Mouse (Mus musculus): ENCODE data around the gene Atp8a2. TPM values are rescaled to one million over a fixed set of nuclear protein-coding genes. Genes with fewer than 3 reads are reported as not detected.

The Atp8a2 gene
- polyA plus RNA-seq, 1 experiment from 2014 or later = 4.9 TPM

- Histone ChIP-seq H3K9me3 (ENCODE audit: control insufficient read depth, low read length) (no peaks in the 10 kb centered on the region), H3K9ac (ENCODE audit: low read length) (no peak overlapping the region), H3K27me3 (ENCODE audit: control insufficient read depth, insufficient read depth, low read length) (no peaks in the 10 kb centered on the region), H3K27ac (ENCODE audit: low read depth, low read length) (no peak overlapping the region), H3K4me1 (replicated peaks; ENCODE audit: control insufficient read depth, insufficient read depth, low read length) (no peaks in the 10 kb centered on the region), H3K4me2 (ENCODE audit: low read depth, low read length, severe bottlenecking) (no peak overlapping the region), H3K4me3 (ENCODE audit: low read depth, low read length) (no peak overlapping the region), H3K36me3 (ENCODE audit: control insufficient read depth, insufficient read depth, low read length) (no peaks in the 10 kb centered on the region)
- DNase-seq (ENCODE audit: low spot score) (no peak), ATAC-seq (replicated peaks; ENCODE audit: low FRiP score) (no peak)
- 49% methylated on average over 15 of the region's 15 CpGs for WGBS
Measured at GRCm38 (mm10) chr14:59887061-59887861, 309.7 kb downstream of the Atp8a2 start.

- 91% methylated on average over 10 of the region's 10 CpGs for WGBS
- Histone ChIP-seq H3K9ac (ENCODE audit: low read length) (no peak overlapping the region), H3K4me2 (ENCODE audit: low read depth, low read length, severe bottlenecking) (no peak overlapping the region), H3K27ac (ENCODE audit: low read depth, low read length) (no peak overlapping the region), H3K4me1 (replicated peaks; ENCODE audit: control insufficient read depth, insufficient read depth, low read length) (no peaks in the 10 kb centered on the region), H3K27me3 (ENCODE audit: control insufficient read depth, insufficient read depth, low read length) (no peaks in the 10 kb centered on the region), H3K9me3 (ENCODE audit: control insufficient read depth, low read length) (no peaks in the 10 kb centered on the region), H3K4me3 (ENCODE audit: low read depth, low read length) (no peak overlapping the region), H3K36me3 (ENCODE audit: control insufficient read depth, insufficient read depth, low read length) (no peaks in the 10 kb centered on the region)
- DNase-seq (ENCODE audit: low spot score) = no peak
- no peak for ATAC-seq (replicated peaks; ENCODE audit: low FRiP score)
Measured at GRCm38 (mm10) chr14:59883517-59884069, 313.4 kb downstream of the Atp8a2 start.

GRCm38 (mm10) chr14:59880829-59881228 is 316.1 kb downstream of the Atp8a2 start:
- H3K36me3 ChIP-seq (ENCODE audit: control insufficient read depth, insufficient read depth, low read length) = no peaks in the 10 kb centered on the region
- H3K9ac ChIP-seq (ENCODE audit: low read length) = no peak overlapping the region
- no peak overlapping the region for H3K4me3 ChIP-seq (ENCODE audit: low read depth, low read length)
- 84% methylated on average over 3 of the region's 3 CpGs for WGBS
- no peak for ATAC-seq (replicated peaks; ENCODE audit: low FRiP score)
- H3K4me1 ChIP-seq (replicated peaks; ENCODE audit: control insufficient read depth, insufficient read depth, low read length) = no peaks in the 10 kb centered on the region
- H3K4me2 ChIP-seq (ENCODE audit: low read depth, low read length, severe bottlenecking) = no peak overlapping the region
- no peak overlapping the region for H3K27ac ChIP-seq (ENCODE audit: low read depth, low read length)
- DNase-seq (ENCODE audit: low spot score) = no peak
- no peaks in the 10 kb centered on the region for H3K27me3 ChIP-seq (ENCODE audit: control insufficient read depth, insufficient read depth, low read length)
- H3K9me3 ChIP-seq (ENCODE audit: control insufficient read depth, low read length) = peaks cover 3% of the 10 kb centered on the region; the same call in 1 of the 2 replicates

- Histone ChIP-seq H3K27ac (ENCODE audit: low read depth, low read length) (no peak overlapping the region), H3K36me3 (ENCODE audit: control insufficient read depth, insufficient read depth, low read length) (no peaks in the 10 kb centered on the region), H3K4me3 (ENCODE audit: low read depth, low read length) (no peak overlapping the region), H3K27me3 (ENCODE audit: control insufficient read depth, insufficient read depth, low read length) (no peaks in the 10 kb centered on the region), H3K4me2 (ENCODE audit: low read depth, low read length, severe bottlenecking) (no peak overlapping the region), H3K9ac (ENCODE audit: low read length) (no peak overlapping the region), H3K4me1 (replicated peaks; ENCODE audit: control insufficient read depth, insufficient read depth, low read length) (no peaks in the 10 kb centered on the region), H3K9me3 (ENCODE audit: control insufficient read depth, low read length) (peaks cover 3% of the 10 kb centered on the region; the same call in 1 of the 2 replicates)
- WGBS = 89% methylated on average over 3 of the region's 3 CpGs
- ATAC-seq (replicated peaks; ENCODE audit: low FRiP score) (no peak), DNase-seq (ENCODE audit: low spot score) (no peak)
Measured at GRCm38 (mm10) chr14:59878248-59878647, 318.7 kb downstream of the Atp8a2 start.

GRCm38 (mm10) chr14:59876525-59876924 is 320.5 kb downstream of the Atp8a2 start:
- Histone ChIP-seq H3K27ac (ENCODE audit: low read depth, low read length) (no peak overlapping the region), H3K4me2 (ENCODE audit: low read depth, low read length, severe bottlenecking) (no peak overlapping the region), H3K9ac (ENCODE audit: low read length) (no peak overlapping the region), H3K4me1 (replicated peaks; ENCODE audit: control insufficient read depth, insufficient read depth, low read length) (no peaks in the 10 kb centered on the region), H3K36me3 (ENCODE audit: control insufficient read depth, insufficient read depth, low read length) (no peaks in the 10 kb centered on the region), H3K9me3 (ENCODE audit: control insufficient read depth, low read length) (peaks cover 3% of the 10 kb centered on the region; the same call in 1 of the 2 replicates), H3K4me3 (ENCODE audit: low read depth, low read length) (no peak overlapping the region), H3K27me3 (ENCODE audit: control insufficient read depth, insufficient read depth, low read length) (no peaks in the 10 kb centered on the region)
- WGBS = 85% methylated on average over 2 of the region's 2 CpGs
- no peak for DNase-seq (ENCODE audit: low spot score)
- ATAC-seq (replicated peaks; ENCODE audit: low FRiP score) = no peak

GRCm38 (mm10) chr14:59868369-59868768 is 328.6 kb downstream of the Atp8a2 start:
- H3K27me3 ChIP-seq (ENCODE audit: control insufficient read depth, insufficient read depth, low read length) = no peaks in the 10 kb centered on the region
- no peaks in the 10 kb centered on the region for H3K36me3 ChIP-seq (ENCODE audit: control insufficient read depth, insufficient read depth, low read length)
- H3K4me2 ChIP-seq (ENCODE audit: low read depth, low read length, severe bottlenecking) = no peak overlapping the region
- no peak for ATAC-seq (replicated peaks; ENCODE audit: low FRiP score)
- no peaks in the 10 kb centered on the region; the same call in 1 of the 2 replicates for H3K9me3 ChIP-seq (ENCODE audit: control insufficient read depth, low read length)
- H3K4me1 ChIP-seq (replicated peaks; ENCODE audit: control insufficient read depth, insufficient read depth, low read length) = no peaks in the 10 kb centered on the region; the same call in 1 of the 2 replicates
- no peak overlapping the region for H3K4me3 ChIP-seq (ENCODE audit: low read depth, low read length)
- 76% methylated on average over 7 of the region's 7 CpGs for WGBS
- H3K27ac ChIP-seq (ENCODE audit: low read depth, low read length) = no peak overlapping the region
- DNase-seq (ENCODE audit: low spot score) = peak; percentile 17
- H3K9ac ChIP-seq (ENCODE audit: low read length) = no peak overlapping the region

- H3K27me3 ChIP-seq (ENCODE audit: control insufficient read depth, insufficient read depth, low read length) = no peaks in the 10 kb centered on the region
- H3K4me2 ChIP-seq (ENCODE audit: low read depth, low read length, severe bottlenecking) = no peak overlapping the region
- H3K4me3 ChIP-seq (ENCODE audit: low read depth, low read length) = no peak overlapping the region
- ATAC-seq (replicated peaks; ENCODE audit: low FRiP score) (no peak), DNase-seq (ENCODE audit: low spot score) (no peak)
- no peak overlapping the region for H3K27ac ChIP-seq (ENCODE audit: low read depth, low read length)
- H3K9ac ChIP-seq (ENCODE audit: low read length) = no peak overlapping the region
- 60% methylated on average over 7 of the region's 7 CpGs for whole genome bisulfite sequencing
- no peaks in the 10 kb centered on the region; the same call in 1 of the 2 replicates for H3K4me1 ChIP-seq (replicated peaks; ENCODE audit: control insufficient read depth, insufficient read depth, low read length)
- no peaks in the 10 kb centered on the region; the same call in 1 of the 2 replicates for H3K9me3 ChIP-seq (ENCODE audit: control insufficient read depth, low read length)
- H3K36me3 ChIP-seq (ENCODE audit: control insufficient read depth, insufficient read depth, low read length) = no peaks in the 10 kb centered on the region
Measured at GRCm38 (mm10) chr14:59867749-59868148, 329.2 kb downstream of the Atp8a2 start.

GRCm38 (mm10) chr14:59866001-59866400 is 331.0 kb downstream of the Atp8a2 start:
- 82% methylated on average over 5 of the region's 5 CpGs for WGBS
- Histone ChIP-seq H3K4me1 (replicated peaks; ENCODE audit: control insufficient read depth, insufficient read depth, low read length) (no peaks in the 10 kb centered on the region; the same call in 1 of the 2 replicates), H3K9me3 (ENCODE audit: control insufficient read depth, low read length) (no peaks in the 10 kb centered on the region; the same call in 1 of the 2 replicates), H3K4me3 (ENCODE audit: low read depth, low read length) (no peak overlapping the region), H3K27me3 (ENCODE audit: control insufficient read depth, insufficient read depth, low read length) (no peaks in the 10 kb centered on the region), H3K36me3 (ENCODE audit: control insufficient read depth, insufficient read depth, low read length) (no peaks in the 10 kb centered on the region), H3K9ac (ENCODE audit: low read length) (no peak overlapping the region), H3K27ac (ENCODE audit: low read depth, low read length) (no peak overlapping the region), H3K4me2 (ENCODE audit: low read depth, low read length, severe bottlenecking) (no peak overlapping the region)
- no peak for ATAC-seq (replicated peaks; ENCODE audit: low FRiP score)
- DNase-seq (ENCODE audit: low spot score) = no peak

Measured in forebrain, embryonic 11.5 days (tissue).